Mouse (Mus musculus): ENCODE results near the gene Ly6g6d.

GRCm38 (mm10) chr17:35061299-35061698 lies 16.6 kb downstream of the Ly6g6d start:
- TF ChIP-seq CTCF (IDR thresholded peaks at IDR 0.05; ENCODE audit: low read depth, low read length): no peak
- TF ChIP-seq POLR2A (IDR thresholded peaks at IDR 0.05; ENCODE audit: extremely low read depth, insufficient read depth, low read length): no peak
